Mouse (Mus musculus): ENCODE measurements around the gene Rbmy. TPM values are rescaled to one million over a fixed set of nuclear protein-coding genes. Genes with fewer than 3 reads are reported as not detected.
"Not testable (repeated sequence)": the region's sequence is repeated elsewhere in the genome, so short reads cannot be mapped to it uniquely, and the experiment has no call there.

The Rbmy gene
- total RNA-seq (2021) = not detected
- long read RNA-seq, experiment 1 = 0 reads
- long read RNA-seq, experiment 2 = 0 reads

GRCm38 (mm10) chrY:2830380-2830779, at the start of gene Rbmy, which contains the start of gene Gm10256:
Gene Rbmy (plus strand): TSS chrY:2830680.
Gene Gm10256 (plus strand): TSS chrY:2830699.
- DNase-seq (ENCODE audit: extremely low spot score in 1 of 2, low spot score in 2 of 2); intact Hi-C loops (cut with DNase I); H3K27ac ChIP-seq; H3K4me3 ChIP-seq: not testable (repeated sequence)

GRCm38 (mm10) chrY:2796105-2796504, 34.4 kb upstream of the Rbmy start, which contains the start of gene Gm4064:
Gene Gm4064 (minus strand): TSS chrY:2796205.
- H3K4me3 ChIP-seq; H3K27ac ChIP-seq; DNase-seq (ENCODE audit: extremely low spot score in 1 of 2, low spot score in 2 of 2); intact Hi-C loops (cut with DNase I): not testable (repeated sequence)

Other genes starting within 250 kb of the Rbmy start
- not detected for gene H2al2c, start 231.6 kb upstream of the Rbmy start, total RNA-seq (2021)
- gene Sry, start 167.0 kb upstream of the Rbmy start, total RNA-seq (2021) = not detected
- gene H2al2b, start 110.0 kb upstream of the Rbmy start, total RNA-seq (2021) = not detected
- not detected for gene Gm4064, start 34.5 kb upstream of the Rbmy start, total RNA-seq (2021)
- not detected for gene Gm10256, start within 50 bp of the Rbmy start, total RNA-seq (2021)
- not detected for gene Gm10352, start 70.3 kb downstream of the Rbmy start, total RNA-seq (2021)
- gene Gm29289, start 101.9 kb downstream of the Rbmy start, total RNA-seq (2021) = not detected

All from left cerebral cortex, adult 2 months (tissue).